Mouse (Mus musculus): ENCODE measurements around the gene Tmtc2.

- TF ChIP-seq CTCF (IDR thresholded peaks at IDR 0.05; ENCODE audit: extremely low read depth, insufficient read depth, insufficient read length, insufficient replicate concordance) (no peak), POLR2A (IDR thresholded peaks at IDR 0.05; ENCODE audit: low read depth, low read length) (no peak)
These were observed 250.5 kb downstream of the Tmtc2 start for GRCm38 (mm10) chr10:105323646-105324192.

Measured in spleen, adult 2 months (tissue).